Mouse (Mus musculus) brain, embryonic 14.5 days (tissue): ENCODE measurements around the gene Crybb2.

Experiments used
- CTCF ChIP-seq: fragments of 200-500 bp; IDR thresholded peaks from 2 replicates; pipeline ENCODE4 v1.5.1; 2012; ENCODE audit warnings: inconsistent platforms, mild to moderate bottlenecking, moderate library complexity, borderline replicate concordance; ENCODE audit not compliant: insufficient read depth, insufficient read length; ENCODE audit errors: extremely low read depth
- POLR2A ChIP-seq: fragments of 200-500 bp; IDR thresholded peaks from 2 replicates; pipeline ENCODE4 v1.6.1; 2012; ENCODE audit warnings: mild to moderate bottlenecking, inconsistent platforms, borderline replicate concordance; ENCODE audit not compliant: poor library complexity, insufficient read depth, insufficient read length, severe bottlenecking; ENCODE audit errors: extremely low read depth

DNA sequence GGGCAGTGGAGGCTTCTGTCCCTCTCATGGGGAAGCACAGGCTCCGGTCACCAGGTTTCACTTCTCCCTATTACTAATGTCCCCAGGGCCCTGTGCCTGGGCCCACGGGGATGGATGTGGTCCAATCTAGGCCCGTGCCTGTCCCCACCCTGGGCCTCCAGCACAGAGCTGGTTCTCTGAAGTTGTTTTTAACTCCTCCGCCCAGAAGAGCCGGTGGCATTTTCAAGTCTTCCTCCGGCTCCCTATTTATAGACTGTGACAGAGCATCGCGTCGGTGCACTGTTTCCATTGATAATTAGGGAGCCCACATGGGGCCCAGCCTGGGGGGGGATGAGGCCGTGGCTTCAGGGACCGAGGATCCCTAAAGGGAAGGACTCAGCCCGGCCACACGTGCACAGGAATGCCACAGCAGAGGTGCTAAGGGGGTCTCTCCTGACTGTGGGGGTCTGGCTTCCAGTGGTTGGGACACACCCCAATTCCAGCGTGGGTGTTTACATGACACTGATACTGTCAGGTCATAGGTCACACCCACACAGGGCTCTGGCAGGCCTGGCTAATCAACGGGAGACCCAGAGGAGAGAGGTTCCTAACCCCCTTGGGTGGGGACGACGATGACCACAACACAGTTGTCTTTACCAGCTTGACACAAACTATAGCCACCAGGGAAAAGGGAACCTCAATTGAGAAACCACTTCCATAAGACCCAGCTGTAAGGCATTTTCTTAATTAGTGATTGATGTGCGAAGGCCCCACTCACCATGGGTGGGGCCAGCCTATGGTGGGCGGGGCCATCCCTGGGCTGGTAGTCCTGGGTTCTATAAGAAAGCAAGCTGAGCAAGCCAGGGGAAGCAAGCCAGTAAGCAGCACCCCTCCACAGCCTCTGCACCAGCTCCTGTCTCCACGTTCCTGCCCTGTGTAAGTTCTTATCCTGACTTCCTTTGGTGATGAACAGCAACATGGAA, 44.6 kb upstream of the Crybb2 start:
- TF ChIP-seq POLR2A: no peak
- TF ChIP-seq CTCF: no peak
